Mouse (Mus musculus) layer of hippocampus, adult 2 months (tissue): Measurements from ENCODE around the gene Lrrc75a. TPM values are rescaled to one million over a fixed set of nuclear protein-coding genes. Genes with fewer than 3 reads are reported as not detected.
A peak's percentile ranks its signal among the peaks of the same experiment; 100 is the strongest.

ENCODE experiments used
- DNase-seq, 2 experiments: peaks; one replicate each; pipeline ENCODE4 v3.0.0; 2022; ENCODE audit warnings: low spot score in 2 of 2
- H3K27ac ChIP-seq: fragments of 200-600 bp; 2 replicates; pipeline ENCODE4 v1.8.1; 2022
- H3K4me3 ChIP-seq: fragments of 200-600 bp; 2 replicates; pipeline ENCODE4 v1.8.1; 2022; ENCODE audit warnings: mild to moderate bottlenecking
- CTCF ChIP-seq: fragments of 200-600 bp; conservative IDR thresholded peaks from 2 replicates; pipeline ENCODE4 v1.8.1; 2022; ENCODE audit warnings: antibody characterized with exemption, mild to moderate bottlenecking, moderate library complexity
- total RNA-seq, 2 experiments: library from RNA; stranded (reverse); gene quantifications; 2 replicates each; pipeline ENCODE4 v1.2.3; 2021

Lrrc75a gene
- total RNA-seq, 2 experiments from 2014 or later = 7.3 to 7.6 TPM

DNA sequence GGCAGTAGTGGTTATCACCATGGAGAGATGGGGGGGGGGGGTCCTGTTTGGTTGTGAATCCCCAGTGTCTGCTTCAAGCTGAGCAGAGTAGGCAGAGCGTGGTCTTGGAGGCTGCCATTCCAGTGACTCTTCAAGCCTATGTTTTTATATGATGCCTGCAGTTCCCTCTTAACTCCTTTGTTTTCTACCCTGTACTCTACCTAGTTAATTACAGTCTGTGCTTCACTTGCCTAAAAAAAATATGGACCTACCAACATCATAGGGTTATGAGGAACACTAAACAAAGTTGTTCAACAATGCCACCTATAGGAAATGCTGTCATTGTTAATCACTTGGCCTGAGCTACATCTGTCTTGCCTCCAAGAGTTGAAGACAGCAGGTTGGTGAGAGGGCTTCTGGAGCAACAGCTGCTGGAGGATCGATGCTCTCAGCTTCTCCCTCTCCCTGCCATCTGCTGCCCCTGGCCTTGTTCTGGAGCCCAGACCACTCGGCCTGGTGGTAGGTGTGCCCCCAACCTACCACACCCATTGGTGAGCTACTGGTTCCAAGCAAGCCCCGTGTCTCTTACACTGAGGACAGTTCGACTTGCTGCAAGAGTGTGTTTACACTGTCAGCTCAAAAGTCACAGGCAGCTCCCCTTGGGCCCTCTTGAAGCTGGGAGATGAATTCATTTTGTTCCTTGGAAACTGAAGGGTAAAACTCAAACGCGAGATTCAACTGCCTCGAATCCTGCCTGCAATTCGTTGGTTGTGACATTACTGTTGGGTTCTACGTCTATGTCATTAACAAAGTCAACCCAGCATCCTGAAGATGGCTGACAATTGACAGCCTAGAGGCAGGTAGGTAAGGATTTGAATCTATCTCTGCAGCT is 41.8 kb downstream of the Lrrc75a start:
- peak overlapping the region; percentile 24; the same call in 1 of the 2 replicates for H3K27ac ChIP-seq
- H3K4me3 ChIP-seq = no peak overlapping the region
- no peak for DNase-seq
- no peak for TF ChIP-seq CTCF

- Histone ChIP-seq H3K27ac (peak overlapping the region; percentile 16; the same call in 1 of the 2 replicates), H3K4me3 (peak overlapping the region; percentile 1; the same call in 1 of the 2 replicates)
- no peak for DNase-seq
- no peak for TF ChIP-seq CTCF
Observed at GRCm38 (mm10) chr11:62605619-62606298, 42.6 kb downstream of the Lrrc75a start.

- H3K27ac ChIP-seq = no peak overlapping the region
- TF ChIP-seq CTCF = no peak
- no peak for DNase-seq
- H3K4me3 ChIP-seq = peak overlapping the region; percentile 82; the same call in 1 of the 2 replicates
Observed at GRCm38 (mm10) chr11:62604886-62605618, 43.3 kb downstream of the Lrrc75a start.

GRCm38 (mm10) chr11:62604123-62604706 is 44.1 kb downstream of the Lrrc75a start:
- no peak overlapping the region for H3K27ac ChIP-seq
- no peak for DNase-seq
- peak overlapping the region; percentile 82 for H3K4me3 ChIP-seq
- TF ChIP-seq CTCF = no peak

DNA sequence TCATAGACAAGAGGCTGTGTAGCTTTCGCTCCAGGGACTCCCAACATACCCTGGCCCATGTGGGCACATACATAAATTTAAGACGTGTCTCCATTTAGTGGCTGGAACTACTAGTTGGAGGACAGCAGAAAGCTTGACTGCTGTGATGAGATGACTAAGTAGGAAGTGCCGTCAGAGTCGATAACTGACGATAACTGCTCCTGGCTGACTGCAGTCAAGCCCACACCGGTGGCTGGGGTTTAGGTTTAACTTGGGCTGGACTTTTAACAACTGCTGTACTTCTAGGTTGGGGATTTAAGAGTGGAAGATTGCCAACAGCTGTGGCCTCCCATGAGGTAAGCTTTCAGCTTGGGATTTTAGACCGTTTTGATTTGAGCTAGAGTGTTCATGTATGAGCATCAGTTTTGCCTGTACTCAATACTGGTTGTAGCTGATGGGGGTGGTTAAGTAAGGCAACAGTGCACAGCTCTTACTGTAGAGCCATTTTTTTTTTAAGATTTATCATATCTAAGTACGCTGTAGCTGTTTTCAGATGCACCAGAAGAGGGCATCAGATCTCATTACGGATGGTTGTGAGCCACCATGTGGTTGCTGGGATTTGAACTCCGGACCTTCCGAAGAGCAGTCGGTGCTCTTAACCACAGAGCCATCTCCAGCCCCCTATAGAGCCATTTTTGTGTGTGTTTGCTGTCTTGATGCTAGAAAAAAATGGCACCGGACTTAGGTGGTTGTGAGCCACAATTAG is 44.8 kb downstream of the Lrrc75a start:
- TF ChIP-seq CTCF = peak; percentile 73
- DNase-seq = no peak
- Histone ChIP-seq H3K4me3 (peak overlapping the region; percentile 82), H3K27ac (peak overlapping the region; percentile 99)

GRCm38 (mm10) chr11:62602619-62603311 is 45.6 kb downstream of the Lrrc75a start:
- DNase-seq = peak; percentile 98
- H3K27ac ChIP-seq = peak overlapping the region; percentile 99
- peak overlapping the region; percentile 82 for H3K4me3 ChIP-seq
- 0 out of 2 replicates have a peak, but pooled peaks have one; percentile 29 for TF ChIP-seq CTCF

DNA sequence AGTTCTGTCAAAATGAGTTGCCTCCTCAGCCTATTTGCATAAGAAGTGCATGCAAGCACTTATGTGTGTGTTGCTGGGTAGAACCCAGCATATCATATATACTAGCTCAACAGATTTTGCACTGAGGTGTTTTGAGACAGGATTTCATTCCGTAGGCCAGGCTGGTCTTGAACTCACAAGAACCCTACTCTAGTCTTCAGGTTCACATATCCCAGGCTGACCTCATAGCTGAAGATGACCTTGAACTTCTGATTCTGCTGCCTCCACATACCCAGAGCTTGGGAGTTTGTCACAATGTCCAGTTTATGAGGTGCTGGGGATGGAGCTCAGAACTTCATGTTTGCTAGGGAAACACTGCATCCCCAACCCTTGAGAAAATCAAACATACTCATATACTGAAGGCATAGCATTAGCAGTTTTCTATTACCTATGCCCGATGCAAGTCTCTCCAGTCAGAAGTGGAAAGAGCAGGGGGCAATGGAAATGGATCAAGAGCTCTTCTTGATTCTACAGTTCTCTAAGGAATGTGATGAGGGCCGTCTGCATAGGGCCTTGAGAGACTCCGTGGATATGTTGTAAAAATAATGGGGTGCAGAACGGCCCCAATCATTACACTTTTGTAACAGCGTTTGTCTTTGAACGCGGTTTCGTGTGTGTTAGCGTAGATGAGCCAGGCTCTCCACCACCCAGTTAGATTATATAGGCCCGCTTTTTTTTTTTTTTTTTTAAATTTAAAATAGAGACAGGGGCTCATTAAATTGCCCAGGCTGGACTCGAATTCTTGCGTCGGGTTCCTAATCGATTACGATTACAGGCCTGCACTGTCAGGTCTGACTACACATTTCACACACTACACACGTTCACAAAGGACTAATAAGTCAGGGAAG is 46.3 kb downstream of the Lrrc75a start:
- no peak for TF ChIP-seq CTCF
- DNase-seq = no peak
- peak overlapping the region; percentile 99 for H3K27ac ChIP-seq
- H3K4me3 ChIP-seq = peak overlapping the region; percentile 82

DNA sequence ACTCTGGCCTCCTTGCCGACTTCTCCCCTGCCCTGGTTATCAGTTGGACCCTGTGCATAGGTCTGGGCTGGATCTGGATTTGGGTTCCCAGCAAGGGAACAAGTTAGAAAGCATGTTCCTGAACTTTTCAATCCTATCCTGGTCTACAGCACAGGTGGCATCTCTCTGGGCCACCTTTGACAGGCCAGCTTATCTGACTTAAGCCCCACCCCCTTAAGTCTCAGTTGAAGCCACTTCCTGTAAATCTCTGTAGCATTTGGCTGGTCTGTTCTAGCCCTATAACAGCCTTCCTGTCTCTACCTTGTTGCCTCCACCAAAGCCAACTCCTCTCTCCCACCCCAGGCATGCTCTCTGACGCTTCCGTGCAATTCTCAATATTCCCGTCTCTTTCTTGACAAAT is 49.8 kb downstream of the Lrrc75a start:
- no peak for TF ChIP-seq CTCF
- DNase-seq = no peak
- H3K27ac ChIP-seq = no peak overlapping the region

DNA sequence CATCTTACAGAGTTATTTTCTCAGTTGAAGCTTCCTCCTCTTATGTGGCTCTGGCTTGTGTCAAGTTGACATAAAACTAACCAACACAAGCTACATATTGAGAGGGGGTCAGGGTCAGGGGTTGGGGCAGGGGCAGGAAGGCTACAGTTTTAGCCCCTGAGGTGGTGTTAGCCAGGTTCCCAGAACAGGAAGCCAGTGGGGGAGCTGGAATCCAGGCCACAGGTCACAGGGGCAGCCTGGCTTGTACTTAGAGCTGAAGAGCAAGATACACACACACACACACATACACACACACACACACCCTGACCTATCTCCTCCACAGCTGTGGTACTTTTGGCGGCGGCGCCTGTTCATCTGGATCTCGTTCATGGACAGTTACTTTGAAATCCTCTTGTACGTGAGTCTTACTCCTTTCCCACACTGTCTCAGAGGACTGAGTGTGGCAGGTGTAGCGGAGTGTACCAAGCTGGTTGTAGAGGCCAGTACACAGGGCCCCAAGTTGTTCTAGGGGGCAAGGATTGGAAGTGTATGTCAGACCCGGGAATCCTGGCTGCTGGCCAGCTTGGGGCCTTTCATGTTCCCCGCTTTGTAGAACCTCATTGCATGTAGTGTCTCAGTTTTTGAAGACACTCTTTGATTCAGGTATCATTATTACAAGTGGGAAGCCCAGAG is 56.3 kb downstream of the Lrrc75a start:
- TF ChIP-seq CTCF = no peak
- DNase-seq = no peak

More for the DNA sequence above, 49.8 kb downstream of the Lrrc75a start:
- no peak overlapping the region for H3K4me3 ChIP-seq

DNA sequence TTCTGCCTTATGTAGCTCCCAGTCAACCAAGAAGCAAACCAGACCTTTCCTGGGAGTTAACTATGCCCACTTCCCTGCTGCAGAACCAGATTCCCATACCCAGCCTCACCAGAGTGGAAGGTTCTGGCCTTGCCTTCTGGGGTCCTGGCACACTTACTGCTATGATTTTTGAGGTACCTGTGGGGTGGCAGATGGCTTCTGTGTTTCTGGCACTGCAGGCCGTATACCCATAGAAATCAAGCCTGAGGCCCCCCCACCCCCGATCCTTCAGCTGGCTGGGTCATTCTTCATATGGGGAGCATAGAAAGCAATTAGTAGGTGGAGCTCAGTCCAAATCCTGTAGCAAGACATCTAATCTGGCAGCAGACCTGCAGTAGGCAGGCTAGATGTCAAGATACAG is 57.3 kb downstream of the Lrrc75a start:
- no peak for TF ChIP-seq CTCF
- no peak for DNase-seq
- Histone ChIP-seq H3K4me3 (no peak overlapping the region), H3K27ac (no peak overlapping the region)

More for the DNA sequence above, 56.3 kb downstream of the Lrrc75a start:
- Histone ChIP-seq H3K27ac (no peak overlapping the region), H3K4me3 (no peak overlapping the region)
